Mouse (Mus musculus): Measurements from ENCODE around the gene Etv6. TPM values are rescaled to one million over a fixed set of nuclear protein-coding genes. Genes with fewer than 3 reads are reported as not detected.

Etv6 gene
- polyA plus RNA-seq, 1 experiment from 2014 or later = 13.5 TPM

DNA sequence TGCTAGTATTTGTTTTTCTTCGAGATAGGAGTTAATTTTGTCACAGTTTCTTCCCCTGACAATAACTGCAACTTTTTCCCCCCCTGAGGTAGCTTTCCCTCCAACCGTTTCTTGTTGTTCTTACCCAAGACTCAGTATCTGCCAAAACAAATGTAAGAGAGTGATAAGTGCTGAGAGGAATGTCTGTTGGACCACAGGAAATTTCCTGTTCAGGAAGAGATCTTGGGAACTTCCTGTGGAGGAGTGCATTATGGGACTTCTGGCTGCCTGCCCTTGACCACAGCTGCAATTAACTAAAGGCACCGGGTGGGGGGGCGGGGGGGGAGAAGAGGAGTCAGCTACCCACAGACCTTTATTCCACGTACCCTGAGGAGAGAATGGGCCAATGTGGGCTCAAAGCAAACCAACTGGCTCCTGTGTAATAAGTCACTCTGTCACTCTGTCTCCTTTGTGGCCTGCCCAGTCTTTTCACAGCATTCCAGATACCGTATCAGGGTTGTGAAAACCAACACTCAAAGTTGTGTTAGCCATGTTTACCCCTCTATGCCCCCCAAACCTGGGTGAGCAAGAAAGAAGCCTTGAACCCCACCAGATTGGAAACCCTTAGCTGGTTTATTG lies 150.9 kb downstream of the Etv6 start:
- no peak overlapping the region for H3K4me3 ChIP-seq
- 79% methylated on average over 6 of the region's 6 CpGs for WGBS
- no peak overlapping the region for H3K9ac ChIP-seq (replicated peaks)
- no peak overlapping the region for H3K27ac ChIP-seq (replicated peaks)
- ATAC-seq (ENCODE audit: low FRiP score, low read depth) = no peak
- H3K4me2 ChIP-seq (replicated peaks) = no peak overlapping the region
- peaks cover 21% of the 10 kb centered on the region for H3K4me1 ChIP-seq
- no peaks in the 10 kb centered on the region for H3K27me3 ChIP-seq
- H3K9me3 ChIP-seq = no peaks in the 10 kb centered on the region
- H3K36me3 ChIP-seq = no peaks in the 10 kb centered on the region

DNA sequence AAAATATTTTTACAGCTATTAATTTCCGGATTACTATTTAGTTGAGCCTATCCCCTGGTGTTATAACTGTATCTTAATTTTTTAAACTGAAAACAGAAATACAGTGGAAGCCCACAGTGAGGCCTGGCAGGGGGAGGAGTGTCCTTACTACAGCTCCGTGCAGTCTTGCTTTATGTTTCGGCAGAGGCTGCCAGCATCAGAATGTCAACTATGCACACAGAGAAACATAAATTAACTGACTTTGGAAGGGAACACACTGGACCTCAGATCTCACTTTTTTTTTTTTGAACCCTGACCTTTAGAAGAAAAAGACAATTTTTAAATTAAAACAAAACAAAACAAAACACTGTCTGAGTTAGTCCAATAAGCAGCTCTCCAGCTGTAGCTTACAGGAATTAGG lies 153.2 kb downstream of the Etv6 start:
- no peak overlapping the region for H3K27ac ChIP-seq (replicated peaks)
- peaks cover 21% of the 10 kb centered on the region for H3K4me1 ChIP-seq
- no peak overlapping the region for H3K4me3 ChIP-seq
- no peak for ATAC-seq (ENCODE audit: low FRiP score, low read depth)
- no peak overlapping the region for H3K4me2 ChIP-seq (replicated peaks)
- H3K36me3 ChIP-seq = no peaks in the 10 kb centered on the region
- no peaks in the 10 kb centered on the region for H3K9me3 ChIP-seq
- no peaks in the 10 kb centered on the region for H3K27me3 ChIP-seq
- WGBS = 40% methylated on average over 3 of the region's 3 CpGs
- no peak overlapping the region for H3K9ac ChIP-seq (replicated peaks)

DNA sequence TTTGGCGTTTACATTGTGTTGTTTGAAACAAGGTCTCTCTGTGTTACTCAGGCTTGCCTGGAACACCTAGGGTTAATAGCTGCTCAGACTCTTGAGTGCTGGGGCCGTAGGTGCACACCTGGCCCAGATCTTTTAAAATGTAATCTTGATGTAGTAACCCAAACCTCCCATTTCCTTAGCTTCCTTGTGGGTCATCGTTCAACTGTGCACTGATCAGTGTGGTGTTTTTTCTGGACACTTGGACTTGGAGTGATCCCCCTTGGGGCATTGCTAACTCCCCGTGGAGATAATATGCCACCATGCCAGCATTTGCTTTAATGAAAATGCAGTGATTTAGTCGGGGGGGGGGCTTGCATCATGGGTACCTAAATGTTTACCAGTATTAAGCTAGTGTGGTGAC lies 153.7 kb downstream of the Etv6 start:
- Histone ChIP-seq H3K27ac (replicated peaks) (peak overlapping the region; percentile 15; the same call in 1 of the 2 replicates), H3K36me3 (no peaks in the 10 kb centered on the region), H3K4me3 (no peak overlapping the region), H3K4me2 (replicated peaks) (no peak overlapping the region), H3K9me3 (no peaks in the 10 kb centered on the region), H3K4me1 (peaks cover 18% of the 10 kb centered on the region), H3K27me3 (no peaks in the 10 kb centered on the region), H3K9ac (replicated peaks) (no peak overlapping the region)
- 54% methylated on average over 5 of the region's 5 CpGs for WGBS
- ATAC-seq (ENCODE audit: low FRiP score, low read depth) = no peak; the same call in 1 of the 2 replicates

DNA sequence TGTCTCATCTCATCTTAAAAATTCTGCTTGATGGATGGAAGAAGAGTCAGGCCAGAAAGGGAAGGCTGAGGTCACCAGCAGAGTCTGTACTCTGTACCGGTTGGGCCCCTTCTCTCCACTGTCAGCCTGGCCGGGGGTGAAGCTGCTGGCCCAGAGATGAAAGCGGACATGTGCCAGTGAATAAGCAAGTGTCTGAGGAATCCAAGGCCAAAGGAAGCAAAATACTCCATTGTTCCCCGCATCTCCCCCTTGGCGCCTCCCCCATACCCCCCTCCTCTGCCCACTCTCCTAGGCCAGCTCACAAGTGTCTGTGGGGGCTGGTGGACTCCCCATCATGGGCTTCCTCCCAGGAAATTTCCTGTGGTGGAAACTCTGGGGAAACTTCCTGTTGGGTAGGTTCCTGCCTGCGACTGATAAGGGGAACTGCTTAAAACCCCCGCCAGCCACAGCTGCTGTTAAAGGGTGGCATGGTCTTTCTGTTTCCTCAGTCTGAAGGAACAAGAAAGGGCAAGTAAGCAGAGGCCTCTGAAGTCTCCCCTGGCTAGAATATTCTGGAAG lies 154.2 kb downstream of the Etv6 start:
- Histone ChIP-seq H3K4me2 (replicated peaks) (no peak overlapping the region), H3K27ac (replicated peaks) (peak overlapping the region; percentile 15; the same call in 1 of the 2 replicates), H3K9me3 (no peaks in the 10 kb centered on the region), H3K4me3 (no peak overlapping the region), H3K4me1 (peaks cover 18% of the 10 kb centered on the region), H3K36me3 (no peaks in the 10 kb centered on the region), H3K27me3 (no peaks in the 10 kb centered on the region), H3K9ac (replicated peaks) (no peak overlapping the region)
- ATAC-seq (ENCODE audit: low FRiP score, low read depth) = peak; percentile 65
- 43% methylated on average over 7 of the region's 7 CpGs for WGBS

DNA sequence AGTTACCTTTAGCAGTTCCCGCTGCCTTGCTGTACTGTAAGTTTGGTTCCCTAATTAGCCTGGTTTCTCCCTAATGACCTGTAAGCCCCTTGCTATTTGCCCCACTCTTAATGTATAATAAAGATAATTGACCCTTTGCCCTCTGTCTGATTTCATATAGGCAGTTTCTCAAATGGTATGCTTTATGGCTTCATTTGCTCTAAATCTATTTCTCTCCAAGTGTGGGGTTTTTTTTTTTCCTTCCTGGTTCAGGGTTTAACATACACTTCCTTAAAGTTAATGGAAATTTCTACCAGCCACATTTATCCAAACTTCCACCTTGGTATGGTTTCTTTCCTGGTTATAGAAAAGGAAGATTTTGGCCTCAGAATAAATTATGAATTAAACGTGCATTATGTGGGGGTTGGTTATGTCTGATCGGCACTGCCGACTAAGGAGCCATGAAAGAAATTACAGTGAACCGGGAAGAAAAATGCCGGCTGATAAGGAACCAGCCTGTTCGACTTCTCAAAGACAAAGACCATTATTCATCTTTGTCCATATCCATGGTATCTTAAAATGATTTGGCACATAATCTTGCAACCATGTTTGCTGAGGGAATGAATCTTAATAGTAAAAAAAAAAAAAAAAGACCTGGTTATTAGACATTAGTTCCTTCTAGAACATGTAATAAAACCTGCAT lies 155.2 kb downstream of the Etv6 start:
- no peaks in the 10 kb centered on the region for H3K36me3 ChIP-seq
- ATAC-seq (ENCODE audit: low FRiP score, low read depth) = no peak
- H3K27me3 ChIP-seq = no peaks in the 10 kb centered on the region
- peaks cover 18% of the 10 kb centered on the region for H3K4me1 ChIP-seq
- H3K9ac ChIP-seq (replicated peaks) = no peak overlapping the region
- no peak overlapping the region for H3K4me2 ChIP-seq (replicated peaks)
- no peak overlapping the region for H3K4me3 ChIP-seq
- H3K27ac ChIP-seq (replicated peaks) = no peak overlapping the region
- no peaks in the 10 kb centered on the region for H3K9me3 ChIP-seq
- whole genome bisulfite sequencing = 83% methylated on average over 7 of the region's 7 CpGs

DNA sequence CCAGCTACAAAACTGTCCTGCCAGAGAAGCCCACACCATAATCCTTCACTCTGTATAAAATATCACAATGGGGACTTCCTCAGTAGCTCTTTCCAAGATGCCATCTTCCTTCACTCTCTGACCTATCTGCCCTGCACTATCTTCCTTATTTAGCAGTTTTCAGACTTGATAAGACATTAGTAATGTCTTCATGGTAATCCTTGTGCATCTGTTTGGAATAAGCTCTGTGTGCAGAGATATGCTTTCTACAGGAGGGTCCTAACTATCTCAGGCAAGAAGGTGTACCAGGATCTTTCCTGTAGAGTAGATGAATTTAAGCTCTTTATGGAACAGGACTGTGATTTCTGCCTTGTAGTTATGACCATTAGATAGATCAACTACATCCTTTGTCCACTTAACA lies 157.2 kb downstream of the Etv6 start:
- Histone ChIP-seq H3K4me2 (replicated peaks) (no peak overlapping the region), H3K27ac (replicated peaks) (no peak overlapping the region), H3K9ac (replicated peaks) (no peak overlapping the region), H3K4me3 (no peak overlapping the region), H3K36me3 (no peaks in the 10 kb centered on the region), H3K27me3 (no peaks in the 10 kb centered on the region), H3K9me3 (no peaks in the 10 kb centered on the region), H3K4me1 (peaks cover 18% of the 10 kb centered on the region)
- ATAC-seq (ENCODE audit: low FRiP score, low read depth) = no peak

DNA sequence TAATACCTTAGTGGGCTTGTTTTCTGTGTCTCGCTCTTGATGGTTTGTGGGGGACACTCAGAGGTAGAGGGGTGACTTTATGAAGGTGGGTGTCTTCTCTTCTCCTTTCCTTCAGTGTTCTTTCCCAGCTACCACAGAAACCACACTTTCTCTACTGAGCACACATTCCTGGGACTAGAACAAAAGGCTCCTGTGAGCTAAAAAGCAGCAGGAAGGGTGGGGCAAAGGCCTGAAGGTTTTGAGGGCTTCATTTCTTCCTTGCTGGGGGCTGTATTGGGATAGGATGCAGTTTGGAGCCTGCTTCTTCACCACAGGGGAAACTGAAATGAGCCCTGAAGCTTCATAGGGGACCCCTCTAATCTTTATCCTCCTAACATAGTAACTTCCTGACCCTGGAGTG lies 164.4 kb downstream of the Etv6 start:
- H3K27me3 ChIP-seq = no peaks in the 10 kb centered on the region
- H3K9me3 ChIP-seq = no peaks in the 10 kb centered on the region
- H3K36me3 ChIP-seq = no peaks in the 10 kb centered on the region
- H3K4me2 ChIP-seq (replicated peaks) = no peak overlapping the region
- peaks cover 5% of the 10 kb centered on the region; the same call in 1 of the 2 replicates for H3K4me1 ChIP-seq
- no peak for ATAC-seq (ENCODE audit: low FRiP score, low read depth)
- WGBS = 96% methylated on average over 1 of the region's 1 CpGs
- H3K9ac ChIP-seq (replicated peaks) = no peak overlapping the region
- no peak overlapping the region for H3K27ac ChIP-seq (replicated peaks)
- H3K4me3 ChIP-seq = no peak overlapping the region

DNA sequence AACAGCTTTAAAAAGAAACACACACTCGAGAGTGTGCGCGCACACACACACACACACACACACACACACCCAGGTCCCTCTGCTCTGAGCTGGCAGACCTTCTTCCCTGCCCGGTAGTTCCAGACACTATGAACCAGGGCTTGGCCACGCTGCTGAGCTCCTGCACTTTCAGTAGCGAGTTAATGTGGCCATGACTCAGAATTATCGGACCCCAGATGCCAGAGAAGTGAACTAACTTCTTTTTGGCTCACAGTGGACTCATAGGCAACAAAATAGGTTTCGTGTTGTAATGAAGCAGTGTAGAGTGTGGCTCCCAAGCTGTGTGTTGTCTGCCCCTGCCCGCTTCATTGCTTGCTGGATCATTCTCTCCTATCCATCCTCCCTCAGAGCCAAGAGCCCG lies 165.1 kb downstream of the Etv6 start:
- Histone ChIP-seq H3K4me1 (peaks cover 5% of the 10 kb centered on the region; the same call in 1 of the 2 replicates), H3K27me3 (no peaks in the 10 kb centered on the region), H3K27ac (replicated peaks) (no peak overlapping the region), H3K9me3 (no peaks in the 10 kb centered on the region), H3K4me3 (no peak overlapping the region), H3K9ac (replicated peaks) (no peak overlapping the region), H3K36me3 (no peaks in the 10 kb centered on the region), H3K4me2 (replicated peaks) (no peak overlapping the region)
- ATAC-seq (ENCODE audit: low FRiP score, low read depth) = no peak
- WGBS = 86% methylated on average over 10 of the region's 10 CpGs

DNA sequence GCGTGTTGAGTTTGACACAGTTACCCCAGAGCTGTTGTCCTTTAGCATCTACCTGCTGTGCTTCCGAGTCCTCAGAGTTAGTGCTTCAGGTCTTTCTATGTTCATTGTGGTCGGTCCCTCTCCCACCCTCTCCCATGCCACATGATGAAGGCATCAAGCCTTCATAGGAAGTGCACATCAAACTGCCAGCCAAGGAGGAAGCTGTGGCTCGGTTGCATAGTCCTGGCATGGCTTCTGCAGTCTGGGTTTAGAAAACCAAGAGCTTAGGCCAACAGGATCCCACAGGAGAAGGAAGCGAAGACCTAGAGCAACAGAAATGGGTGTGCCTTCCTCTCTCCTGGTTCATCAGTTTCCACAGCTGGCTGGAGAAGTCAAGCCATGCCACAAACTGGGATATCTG lies 166.7 kb downstream of the Etv6 start:
- H3K9ac ChIP-seq (replicated peaks) = no peak overlapping the region
- H3K4me1 ChIP-seq = peaks cover 11% of the 10 kb centered on the region
- no peak overlapping the region for H3K27ac ChIP-seq (replicated peaks)
- no peak for ATAC-seq (ENCODE audit: low FRiP score, low read depth)
- H3K4me3 ChIP-seq = no peak overlapping the region
- H3K9me3 ChIP-seq = no peaks in the 10 kb centered on the region
- no peaks in the 10 kb centered on the region for H3K27me3 ChIP-seq
- no peaks in the 10 kb centered on the region for H3K36me3 ChIP-seq
- H3K4me2 ChIP-seq (replicated peaks) = no peak overlapping the region
- WGBS = 94% methylated on average over 5 of the region's 5 CpGs

DNA sequence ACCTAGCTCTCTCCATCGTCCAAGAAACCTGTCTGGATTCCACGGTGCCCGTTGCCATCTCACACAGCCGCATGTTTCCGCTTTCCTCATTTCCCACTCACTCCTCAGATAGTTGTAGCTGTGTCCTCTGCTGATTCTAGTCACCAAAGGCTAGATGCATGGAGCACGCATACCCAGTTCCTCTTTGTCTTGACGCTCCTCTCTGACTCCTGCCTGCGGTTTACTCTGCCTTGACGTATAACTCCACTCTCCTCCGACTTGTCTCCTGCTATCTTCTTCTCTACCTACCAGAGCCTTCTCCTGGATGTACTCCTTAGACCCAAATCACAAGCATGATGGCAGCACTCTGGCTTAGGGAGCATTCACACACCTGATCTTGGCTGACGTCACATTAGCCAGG lies 169.7 kb downstream of the Etv6 start:
- H3K4me2 ChIP-seq (replicated peaks) = no peak overlapping the region
- no peaks in the 10 kb centered on the region for H3K36me3 ChIP-seq
- H3K9ac ChIP-seq (replicated peaks) = no peak overlapping the region
- WGBS = 93% methylated on average over 11 of the region's 11 CpGs
- no peaks in the 10 kb centered on the region for H3K27me3 ChIP-seq
- peaks cover 31% of the 10 kb centered on the region for H3K4me1 ChIP-seq
- no peak overlapping the region for H3K4me3 ChIP-seq
- H3K27ac ChIP-seq (replicated peaks) = no peak overlapping the region
- no peaks in the 10 kb centered on the region for H3K9me3 ChIP-seq
- ATAC-seq (ENCODE audit: low FRiP score, low read depth) = no peak

DNA sequence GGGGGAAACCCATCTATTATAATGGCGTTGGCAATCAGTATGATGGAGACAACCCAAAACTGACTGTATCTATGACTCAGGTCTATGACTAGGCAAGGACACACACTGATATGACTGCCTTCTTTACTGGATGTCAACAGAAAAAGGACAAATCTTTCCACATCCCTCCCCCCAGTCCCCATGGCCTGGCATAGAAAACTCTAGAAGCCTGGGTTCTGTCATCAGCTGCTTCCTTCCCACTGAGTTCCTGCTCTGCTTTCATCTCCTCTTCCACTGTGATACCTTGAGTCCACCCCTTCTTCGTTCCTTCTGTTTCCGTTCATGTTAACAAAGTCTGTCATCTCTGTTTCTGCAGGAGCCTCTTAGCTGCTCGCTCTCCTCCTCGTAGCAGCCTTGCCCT lies 170.2 kb downstream of the Etv6 start:
- H3K36me3 ChIP-seq = no peaks in the 10 kb centered on the region
- no peak overlapping the region for H3K4me2 ChIP-seq (replicated peaks)
- no peak overlapping the region for H3K9ac ChIP-seq (replicated peaks)
- no peak overlapping the region for H3K27ac ChIP-seq (replicated peaks)
- H3K4me3 ChIP-seq = no peak overlapping the region
- no peaks in the 10 kb centered on the region for H3K27me3 ChIP-seq
- H3K9me3 ChIP-seq = no peaks in the 10 kb centered on the region
- 90% methylated on average over 5 of the region's 5 CpGs for WGBS
- H3K4me1 ChIP-seq = peaks cover 28% of the 10 kb centered on the region
- ATAC-seq (ENCODE audit: low FRiP score, low read depth) = no peak

DNA sequence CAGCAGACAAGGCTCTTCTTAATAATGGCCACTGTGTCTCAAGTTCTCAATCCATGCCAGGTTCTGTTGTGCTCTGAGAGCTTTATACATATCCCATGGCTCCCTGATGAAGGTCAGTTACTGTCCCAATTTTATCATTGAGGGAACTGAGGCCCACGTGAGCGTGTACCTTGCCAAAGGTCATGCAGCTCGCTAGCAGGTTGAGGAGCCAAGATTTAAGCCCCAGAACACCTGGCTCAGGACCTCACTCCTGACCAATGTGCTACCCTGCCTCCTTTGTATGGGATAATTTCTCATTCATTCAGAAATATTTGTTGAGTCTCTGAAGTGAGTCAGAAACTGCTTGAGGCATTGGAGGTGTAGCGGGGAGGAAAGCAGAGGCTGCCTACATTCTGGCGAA lies 170.8 kb downstream of the Etv6 start:
- 93% methylated on average over 5 of the region's 5 CpGs for WGBS
- H3K27ac ChIP-seq (replicated peaks) = no peak overlapping the region
- H3K4me2 ChIP-seq (replicated peaks) = no peak overlapping the region
- H3K4me3 ChIP-seq = no peak overlapping the region
- peaks cover 28% of the 10 kb centered on the region for H3K4me1 ChIP-seq
- H3K27me3 ChIP-seq = no peaks in the 10 kb centered on the region
- no peak overlapping the region for H3K9ac ChIP-seq (replicated peaks)
- no peaks in the 10 kb centered on the region for H3K9me3 ChIP-seq
- H3K36me3 ChIP-seq = no peaks in the 10 kb centered on the region
- ATAC-seq (ENCODE audit: low FRiP score, low read depth) = no peak
